Mouse (Mus musculus) spleen, postnatal 36 days (tissue): ENCODE measurements around the gene Nkiras1.
"Not testable (repeated sequence)": the region's sequence is repeated elsewhere in the genome, so short reads cannot be mapped to it uniquely, and the experiment has no call there.

Experiments used
- DNase-seq, 2 experiments: peaks; one replicate each; pipeline ENCODE4 v3.0.0; 2022; ENCODE audit warnings: low spot score in 2 of 2, mixed read lengths in 1 of 2

Gene Nkiras1

DNA sequence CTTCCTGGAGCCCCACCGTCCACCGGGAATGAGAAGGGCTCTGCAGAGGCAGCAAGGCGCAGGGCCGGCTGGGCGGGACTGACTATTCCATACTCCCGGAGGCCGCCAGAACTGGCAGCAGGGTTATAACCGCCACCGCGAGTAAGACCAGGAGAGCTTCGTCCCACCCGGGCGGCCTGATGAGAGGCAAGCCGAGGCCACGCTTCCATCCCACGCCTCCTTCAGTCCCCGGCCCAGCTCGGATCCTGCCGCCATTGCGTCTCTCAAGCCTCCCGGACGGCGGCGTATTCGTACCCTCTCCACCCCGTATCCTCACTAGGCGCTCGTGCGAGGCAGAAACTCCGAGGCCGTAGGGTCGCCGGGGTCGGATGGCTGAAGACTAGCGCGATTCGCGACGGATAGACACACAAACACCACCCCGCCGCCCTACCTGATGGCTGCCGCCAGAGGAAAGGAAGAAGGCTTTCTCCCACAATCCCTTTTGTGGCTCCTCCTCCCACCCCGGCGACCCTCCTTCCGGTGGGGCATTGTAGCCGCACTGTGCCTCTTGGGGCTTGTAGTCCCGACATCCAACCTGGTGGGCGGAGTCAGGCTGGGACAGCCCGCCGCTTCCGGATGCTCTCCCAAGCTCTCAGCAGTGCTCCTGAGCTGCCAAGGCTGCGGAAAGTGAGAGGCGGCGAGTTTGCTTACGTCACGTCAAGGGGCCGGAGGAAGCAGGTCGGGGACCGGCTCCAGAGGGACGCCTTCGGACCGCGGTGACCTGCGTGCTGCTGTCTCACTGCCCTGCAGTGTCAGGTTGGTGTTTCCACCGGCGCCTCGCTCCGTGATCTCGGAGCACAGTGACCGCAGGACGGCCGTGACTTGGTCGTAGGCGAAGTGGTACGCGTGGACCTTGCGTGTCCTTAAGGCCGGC lies at the start of gene Nkiras1, which contains the start of gene Rpl15:
TSS of gene Nkiras1 (plus strand) at position 608 of the 913 bp plus-strand sequence.
TSS of gene Rpl15 (minus strand) at position 863 of the 913 bp plus-strand sequence.
- peak; percentile 98 for DNase-seq

DNA sequence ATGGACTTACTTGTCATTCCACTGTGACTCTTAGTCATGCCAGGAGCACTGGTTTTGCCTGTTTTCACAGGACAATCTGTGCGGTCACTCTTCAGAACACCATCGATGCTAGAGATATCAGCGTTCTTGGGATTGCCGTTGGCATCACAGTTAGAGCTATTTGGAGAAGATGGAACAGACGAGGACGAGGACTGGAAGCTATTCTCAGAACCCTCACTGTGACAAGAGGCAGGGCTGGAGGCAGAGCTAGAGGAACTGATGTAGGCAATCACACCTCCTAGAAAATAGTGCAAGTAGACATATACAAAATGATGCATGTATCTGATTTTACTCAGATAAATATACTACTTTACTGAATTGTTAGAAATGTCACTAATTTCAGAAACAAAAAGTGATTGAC lies 49.0 kb upstream of the Nkiras1 start:
- no peak for DNase-seq

DNA sequence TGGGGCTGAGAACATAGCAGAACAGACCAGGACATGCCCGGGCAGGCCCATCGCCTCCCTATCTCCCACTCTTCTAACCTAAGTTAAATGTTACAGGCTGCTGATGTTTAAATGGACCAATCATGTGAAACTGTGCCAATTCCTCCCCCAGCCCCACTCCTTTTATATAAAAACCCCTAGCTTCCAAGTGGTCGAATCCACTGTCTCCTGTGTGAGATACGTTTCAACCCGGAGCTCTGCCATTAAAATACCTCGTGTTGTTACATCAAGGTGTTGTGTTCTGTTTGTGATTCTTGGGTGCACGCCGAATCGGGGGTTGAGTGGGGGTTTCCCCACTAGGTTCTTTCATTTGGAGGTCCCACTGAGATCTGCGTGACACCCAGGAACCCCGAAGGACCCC lies 45.5 kb upstream of the Nkiras1 start:
- not testable (repeated sequence) for DNase-seq

DNA sequence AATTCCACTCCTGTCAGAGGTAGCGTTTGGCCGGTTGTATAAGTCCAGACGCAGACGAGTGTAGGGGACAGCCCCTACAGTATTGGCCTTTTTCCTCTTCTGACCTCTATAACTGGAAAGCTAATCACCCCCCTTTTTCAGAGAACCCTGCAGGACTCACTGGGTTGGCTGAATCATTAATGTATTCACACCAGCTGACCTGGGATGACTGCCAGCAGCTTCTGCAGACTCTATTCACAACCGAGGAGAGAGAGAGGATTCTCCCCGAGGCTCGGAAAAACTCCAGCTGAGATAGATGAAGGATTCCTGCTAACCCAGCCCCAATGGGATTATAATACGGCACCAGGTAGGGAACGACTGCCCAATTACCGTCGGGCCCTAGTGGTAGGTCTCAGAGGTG lies 44.8 kb upstream of the Nkiras1 start:
- DNase-seq: not testable (repeated sequence)

DNA sequence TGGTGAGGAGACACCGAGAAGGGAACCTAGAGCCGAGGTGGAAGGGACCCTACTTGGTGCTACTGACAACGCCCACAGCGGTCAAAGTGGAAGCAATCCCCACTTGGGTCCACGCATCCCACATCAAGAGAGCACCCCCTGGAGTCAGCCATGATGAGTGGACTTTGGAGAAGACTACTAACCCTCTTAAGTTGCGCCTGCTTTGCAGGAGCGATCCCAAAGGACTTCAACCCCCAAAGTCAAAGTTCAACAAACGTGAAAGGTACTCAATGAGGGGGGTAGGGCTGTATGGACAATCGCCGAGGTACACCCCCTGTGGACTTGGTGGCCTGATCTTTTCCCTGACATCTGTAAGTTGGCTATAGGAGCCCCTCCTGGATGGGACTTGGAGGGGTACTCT lies 41.2 kb upstream of the Nkiras1 start:
- DNase-seq: not testable (repeated sequence)

DNA sequence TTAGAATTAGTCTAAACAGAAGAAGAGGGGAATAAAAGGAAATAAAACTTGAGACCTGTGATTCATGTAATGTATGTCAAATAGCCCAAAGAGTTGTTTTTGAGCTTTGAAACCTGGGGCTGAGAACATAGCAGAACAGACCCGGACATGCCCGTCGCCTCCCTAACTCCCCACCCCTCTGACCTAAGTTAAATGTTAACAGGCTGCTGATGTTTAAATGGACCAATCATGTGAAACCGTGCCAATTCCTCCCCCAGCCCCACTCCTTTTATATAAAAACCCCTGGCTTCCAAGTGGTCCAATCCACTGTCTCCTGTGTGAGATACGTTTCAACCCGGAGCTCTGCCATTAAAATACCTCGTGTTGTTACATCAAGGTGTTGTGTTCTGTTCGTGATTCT lies 39.1 kb upstream of the Nkiras1 start:
- not testable (repeated sequence) for DNase-seq

DNA sequence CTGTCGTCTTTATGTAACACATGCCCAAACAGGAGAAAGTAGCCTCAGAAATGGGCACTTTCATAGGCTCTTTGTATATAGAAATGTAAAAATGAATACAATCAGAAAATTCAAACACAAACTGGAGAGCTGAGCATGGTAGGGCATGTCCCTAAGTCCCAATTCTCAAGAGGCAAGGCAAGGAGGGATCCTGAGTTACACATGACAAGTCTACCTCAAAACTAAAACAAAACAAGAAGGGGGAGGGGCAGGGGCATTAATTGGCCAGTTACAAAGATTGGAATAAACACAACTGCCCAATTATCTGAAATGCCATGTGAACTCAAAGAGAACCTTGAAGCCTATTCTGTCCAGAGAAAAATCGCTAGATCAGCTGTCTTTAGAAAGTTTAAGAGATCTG lies 37.9 kb upstream of the Nkiras1 start:
- DNase-seq: no peak

DNA sequence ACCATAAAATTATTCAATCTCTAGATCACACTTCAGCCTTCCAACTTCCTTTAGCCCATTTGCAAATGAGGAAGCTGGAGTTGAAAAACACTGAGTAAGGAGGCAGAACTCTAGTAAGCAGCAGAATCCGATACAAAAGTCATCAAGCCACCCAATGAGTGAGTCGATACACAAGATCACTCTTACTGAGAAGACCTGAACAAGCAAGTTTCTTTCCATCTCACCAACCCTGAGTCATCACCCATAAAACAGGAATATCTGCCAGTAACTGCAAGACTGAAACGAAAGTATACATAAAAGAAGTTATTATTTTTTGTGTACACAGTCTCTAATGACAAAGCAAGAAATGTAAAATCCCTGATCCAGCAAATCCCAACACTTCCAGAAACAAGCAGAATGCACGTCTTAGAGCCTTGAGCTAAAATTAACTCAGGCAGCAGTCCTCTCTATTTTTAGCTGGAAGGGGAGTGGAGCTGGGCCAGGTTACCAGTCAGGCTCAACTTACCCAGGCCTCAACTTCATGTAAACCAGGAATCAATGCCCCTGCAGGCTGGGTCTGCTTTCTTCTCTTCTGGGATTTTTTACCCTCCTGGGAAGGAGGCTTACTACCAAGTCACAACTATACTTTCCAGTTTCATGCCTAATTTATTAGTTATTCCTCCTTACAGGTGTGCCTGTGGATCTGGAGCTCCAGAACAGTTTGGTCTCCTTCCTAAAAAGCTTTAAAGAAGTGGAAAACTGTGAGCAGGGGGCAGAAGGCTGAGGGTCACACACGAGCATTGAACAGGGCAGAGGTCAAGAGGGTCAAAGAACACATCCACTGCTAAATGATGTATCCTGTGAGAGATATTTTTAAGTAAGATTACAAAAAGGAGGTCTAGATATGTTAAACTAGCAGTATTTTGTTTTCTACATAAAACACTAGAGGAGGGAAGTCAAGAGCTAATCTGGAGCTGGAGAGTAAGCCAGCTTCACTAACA lies 36.7 kb upstream of the Nkiras1 start:
- DNase-seq: peak in 1 of 2 experiments; percentile 13

DNA sequence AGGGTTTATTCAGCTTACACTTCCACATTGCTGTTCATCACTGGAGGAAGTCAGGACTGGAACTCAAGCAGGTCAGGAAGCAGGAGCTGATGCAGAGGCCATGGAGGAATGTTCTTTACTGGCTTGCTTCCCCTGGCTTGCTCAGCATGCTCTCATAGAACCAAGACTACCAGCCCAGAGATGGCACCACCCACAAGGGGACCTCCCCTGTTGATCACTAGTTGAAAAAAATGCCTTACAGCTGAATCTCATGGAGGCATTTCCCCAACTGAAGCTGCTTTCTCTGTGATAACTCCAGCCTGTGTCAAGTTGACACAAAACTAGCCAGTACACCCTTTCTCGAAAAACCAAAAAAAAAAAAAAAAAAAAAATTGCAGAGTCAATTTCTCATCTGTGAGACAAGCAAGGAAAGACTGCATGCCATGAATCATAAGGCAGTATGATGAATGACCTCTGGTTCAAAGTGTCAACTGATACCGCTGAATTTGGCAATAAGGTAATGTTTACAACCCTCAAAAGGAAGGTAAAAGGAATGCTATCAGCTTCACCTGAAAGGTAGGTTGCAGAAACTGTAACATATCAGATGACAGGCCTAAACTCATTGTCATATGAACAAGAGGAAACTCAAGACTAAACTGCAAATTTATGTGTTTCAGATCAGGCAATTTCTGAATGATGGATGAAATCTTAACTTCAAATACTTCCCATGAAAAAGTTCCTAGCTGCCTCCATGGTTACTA lies 34.3 kb upstream of the Nkiras1 start:
- DNase-seq: not testable (repeated sequence)

DNA sequence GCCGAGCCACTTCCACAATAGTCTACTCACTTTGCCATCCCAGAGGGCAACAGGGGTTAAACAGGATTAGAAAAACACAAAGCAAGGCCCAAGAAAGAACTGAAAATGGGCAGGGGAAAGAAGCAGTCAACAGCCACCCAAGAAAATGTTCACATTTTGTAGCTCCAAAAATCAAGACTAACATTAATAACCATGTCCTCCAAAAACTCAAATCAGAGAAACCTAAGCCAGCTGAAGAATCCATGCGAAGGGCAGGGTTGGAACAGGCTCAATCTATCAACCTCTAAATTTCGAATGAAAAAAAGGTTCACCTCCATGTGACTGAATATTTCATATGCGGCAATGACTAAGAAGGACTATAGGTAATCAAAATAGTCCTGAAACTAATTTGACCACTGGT lies 33.6 kb upstream of the Nkiras1 start:
- no peak for DNase-seq

DNA sequence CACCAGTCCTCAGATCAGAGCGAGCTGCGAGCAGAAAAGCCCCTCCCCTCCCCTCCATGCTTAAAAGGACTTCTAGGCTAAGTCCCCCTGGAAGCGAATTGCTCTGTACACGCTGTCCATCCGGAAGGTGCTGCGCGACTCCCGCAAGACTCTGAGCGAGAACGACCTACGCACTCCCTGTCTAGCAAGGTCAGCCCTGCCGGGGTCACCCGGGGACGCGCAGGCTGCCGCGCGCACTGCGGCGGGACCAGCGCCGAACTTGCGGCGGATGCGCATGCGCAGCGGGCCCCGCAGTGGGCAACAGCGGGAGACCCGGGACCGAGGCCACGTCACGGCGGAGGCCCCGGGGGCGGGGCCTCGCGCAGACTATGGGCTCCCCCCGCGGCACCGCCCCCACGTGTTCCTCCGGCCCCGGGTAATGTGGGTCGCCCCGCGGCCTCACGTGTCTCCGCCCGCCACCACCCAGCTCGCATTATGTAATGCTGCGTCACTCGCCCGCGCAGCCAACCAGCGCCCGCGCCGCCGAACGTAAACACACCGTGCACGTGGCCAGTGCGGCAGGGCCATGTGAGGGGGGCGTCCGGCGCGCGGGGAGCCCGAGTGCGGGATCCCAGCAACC lies 32.7 kb upstream of the Nkiras1 start:
- peak; percentile 97 for DNase-seq

DNA sequence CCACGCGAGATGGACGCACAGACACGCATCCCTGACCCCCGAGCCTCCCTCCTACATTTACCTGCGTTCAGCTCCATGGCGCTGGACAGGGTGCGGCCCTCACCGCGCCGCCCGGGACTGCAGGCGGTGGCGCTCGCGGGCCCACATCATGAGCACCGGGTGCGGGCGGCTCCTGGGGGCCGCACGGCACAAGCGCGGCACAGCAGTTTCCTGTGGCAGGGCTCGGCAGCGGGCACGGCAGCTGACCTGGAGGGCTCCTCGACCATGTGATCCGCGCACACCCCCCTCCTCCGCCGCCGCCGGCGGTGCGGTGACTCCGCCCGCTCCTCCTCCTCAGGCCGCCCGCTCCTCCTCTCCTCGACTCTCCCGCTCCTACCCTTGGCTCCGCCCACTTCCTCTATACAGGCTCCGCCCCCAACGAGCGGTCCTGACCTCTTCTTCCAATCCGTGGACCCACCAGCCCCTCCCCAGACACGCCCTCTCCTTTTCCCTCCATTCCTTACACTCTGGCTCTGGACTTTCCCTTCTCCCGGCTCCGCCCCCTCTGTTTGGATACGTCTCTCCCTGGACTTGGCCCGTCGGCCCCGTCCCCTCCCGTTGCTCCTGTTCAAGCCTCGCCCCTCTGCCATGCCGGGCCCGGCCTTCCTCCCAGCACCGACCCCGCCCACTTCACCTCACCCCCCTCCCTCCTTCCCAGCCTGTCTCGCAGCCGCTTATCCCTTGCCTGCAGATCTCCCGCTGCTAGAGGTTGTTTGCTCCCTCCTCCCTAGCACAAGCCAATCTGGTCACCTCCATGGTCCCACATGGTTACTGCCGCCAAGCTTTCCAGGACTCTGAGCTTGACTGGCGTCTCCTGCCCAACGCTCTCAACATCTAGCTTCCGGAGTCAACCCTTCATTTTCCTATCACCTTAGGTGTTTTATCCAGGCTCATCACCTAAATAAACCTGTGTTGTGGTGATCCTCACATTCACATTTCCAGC lies 31.9 kb upstream of the Nkiras1 start, which contains the start of gene Nr1d2:
TSS of gene Nr1d2 (minus strand) at position 378 of the 982 bp plus-strand sequence.
- DNase-seq: peak; percentile 95 to 96

DNA sequence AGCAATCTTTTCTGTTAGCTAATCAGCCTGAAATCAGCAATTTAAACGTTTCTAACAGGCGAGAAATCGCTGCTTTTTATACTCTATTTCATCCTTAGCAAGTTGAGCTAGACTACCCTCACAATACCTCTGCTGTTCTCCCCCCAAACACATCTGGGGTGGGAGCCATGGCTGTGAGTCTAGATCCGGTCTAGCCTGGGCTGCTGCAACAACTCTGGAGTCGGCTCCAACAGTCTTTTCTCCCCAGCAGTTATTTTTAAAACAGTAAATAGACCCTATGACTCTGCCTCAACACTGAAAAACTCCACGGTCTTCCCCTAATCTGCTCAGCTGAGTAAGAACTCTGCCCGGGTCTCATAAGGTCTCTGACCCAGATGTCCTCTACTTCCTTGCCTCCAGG lies 30.8 kb upstream of the Nkiras1 start:
- no peak for DNase-seq

DNA sequence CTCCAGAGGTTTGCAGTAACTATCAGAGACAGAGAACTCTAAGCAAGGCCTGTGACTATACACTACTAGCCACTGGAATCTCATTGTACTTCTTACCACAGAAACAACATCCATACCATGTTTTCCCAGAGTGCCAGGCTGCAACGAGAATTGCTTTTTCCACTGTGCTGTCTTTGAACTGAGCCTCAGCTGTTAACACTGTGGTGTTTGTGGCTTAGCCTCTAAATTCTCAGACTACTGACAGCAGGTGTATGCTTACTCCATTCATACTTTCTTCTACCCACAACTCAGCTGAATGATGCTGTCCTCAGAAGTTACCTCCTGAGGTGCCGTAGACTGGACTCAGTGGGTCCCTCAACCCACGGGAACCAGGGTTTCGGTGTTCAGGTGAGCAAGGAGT lies 29.1 kb upstream of the Nkiras1 start:
- no peak for DNase-seq

DNA sequence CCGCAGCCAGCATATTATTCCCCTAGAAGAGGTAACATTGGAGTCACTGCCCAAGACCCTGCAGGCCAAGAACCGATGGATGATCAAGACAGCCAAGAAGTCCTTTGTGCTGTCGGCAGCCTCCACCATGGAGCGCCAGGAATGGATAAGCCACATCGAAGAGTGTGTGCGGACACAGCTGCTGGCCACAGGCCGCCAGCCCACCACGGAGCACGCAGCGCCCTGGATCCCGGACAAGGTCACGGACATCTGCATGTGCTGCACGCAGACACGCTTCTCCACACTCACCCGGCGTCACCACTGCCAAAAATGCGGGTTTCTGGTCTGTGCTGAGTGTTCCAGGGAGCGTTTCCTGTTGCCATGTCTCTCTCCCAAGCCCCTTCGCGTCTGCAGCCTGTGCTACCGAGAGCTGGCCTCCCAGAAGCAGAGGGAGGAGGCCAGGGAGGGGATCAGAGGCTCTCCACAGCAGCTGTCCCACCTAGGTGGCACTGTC lies 28.3 kb upstream of the Nkiras1 start:
- DNase-seq: no peak

DNA sequence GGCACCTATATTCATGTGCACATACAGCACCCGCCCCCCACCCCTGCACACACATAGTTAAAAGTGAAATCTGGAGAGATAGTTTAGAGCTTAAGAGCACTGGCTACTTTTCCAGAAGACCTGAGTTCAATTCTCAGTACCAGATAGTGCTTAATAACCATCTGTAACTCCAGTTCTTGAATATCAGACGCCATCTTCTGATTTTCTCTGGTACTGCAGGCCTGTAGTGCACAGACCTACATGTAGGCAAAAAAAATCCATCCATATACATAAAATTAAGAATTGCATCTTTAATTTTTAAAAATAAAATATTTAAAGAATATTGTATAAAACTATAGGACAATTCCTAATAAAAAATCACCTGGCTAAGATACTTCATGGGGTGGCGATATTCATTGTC lies 9.7 kb upstream of the Nkiras1 start:
- no peak for DNase-seq

DNA sequence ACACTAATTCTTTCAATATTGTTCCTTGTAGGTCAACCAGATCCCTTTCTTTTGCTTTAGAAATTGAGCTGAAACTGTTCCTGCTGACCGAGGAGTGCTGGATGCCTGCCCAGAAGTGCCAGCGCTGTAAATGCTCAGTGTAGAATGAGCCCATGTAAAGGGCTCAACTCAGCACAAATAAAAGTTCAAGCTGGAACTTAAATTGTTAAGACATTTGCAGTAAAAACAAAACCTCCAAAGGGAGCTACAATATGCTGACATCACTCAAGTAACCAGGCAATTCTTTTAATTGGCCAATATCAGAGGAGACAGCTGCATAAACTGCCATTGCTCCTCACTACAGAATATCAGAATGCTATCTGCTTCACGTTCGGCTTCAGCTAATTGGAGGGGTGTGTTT lies 7.5 kb upstream of the Nkiras1 start:
- DNase-seq: no peak

DNA sequence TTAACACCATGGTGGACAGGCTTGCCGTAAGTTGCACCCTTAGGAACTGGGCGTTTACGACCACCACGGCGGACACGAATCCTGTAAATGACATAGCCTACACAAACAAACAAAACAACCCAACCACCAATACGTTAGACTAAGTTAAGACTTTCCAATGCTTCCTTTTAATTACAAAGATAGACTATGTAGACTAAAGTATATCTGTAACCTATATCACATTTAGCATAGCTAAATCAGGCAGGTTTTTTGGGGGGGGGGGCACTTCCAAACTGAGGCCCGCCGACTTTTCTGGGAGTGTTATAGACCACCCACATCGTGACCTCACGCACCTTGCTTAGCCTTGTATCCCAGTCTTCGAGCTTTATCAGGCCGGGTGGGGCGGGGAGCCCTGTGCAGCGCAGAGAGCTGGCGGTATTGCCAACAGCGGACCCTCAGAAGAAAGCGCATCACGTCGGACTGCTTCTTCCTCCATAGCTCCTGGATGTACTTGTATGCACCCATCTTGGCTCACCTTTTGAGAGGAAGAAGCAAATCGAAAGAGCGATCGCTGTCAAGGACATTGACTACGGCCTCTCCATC lies 898 bp upstream of the Nkiras1 start:
- DNase-seq: not testable (repeated sequence)

DNA sequence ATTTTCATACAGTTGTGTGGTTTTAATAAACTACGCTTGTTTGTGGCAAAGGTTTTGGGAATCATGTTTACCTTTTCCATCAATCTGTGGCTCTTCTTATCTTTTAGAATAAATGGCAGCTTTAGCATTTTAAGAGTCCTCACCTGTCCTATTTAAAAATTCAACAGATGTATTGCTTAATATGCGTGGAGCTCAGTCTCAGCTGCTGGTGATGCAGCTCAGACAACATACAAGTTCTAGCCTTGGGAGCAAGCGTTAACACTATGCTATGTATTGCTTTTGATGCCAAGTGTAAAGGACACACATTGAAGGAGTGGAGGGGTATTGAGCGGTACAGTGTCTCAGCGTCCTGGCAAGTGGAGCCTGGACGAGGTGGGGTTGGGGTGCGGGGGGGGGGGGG lies 730 bp downstream of the Nkiras1 start:
- DNase-seq: no peak
